Mouse (Mus musculus) cortical plate, adult 2 months (tissue): ENCODE measurements around the gene Flrt1.
A peak's percentile ranks its signal among the peaks of the same experiment; 100 is the strongest.

Source experiments
- CTCF ChIP-seq: fragments of 200-500 bp; IDR thresholded peaks from 2 replicates; pipeline ENCODE4 v1.5.1; 2011; ENCODE audit warnings: mild to moderate bottlenecking, control low read depth, low read length; ENCODE audit not compliant: insufficient read depth; ENCODE audit errors: extremely low read depth
- POLR2A ChIP-seq: fragments of 200-500 bp; IDR thresholded peaks from 2 replicates; pipeline ENCODE4 v1.6.1; 2011; ENCODE audit warnings: mild to moderate bottlenecking, low read length, control low read depth; ENCODE audit not compliant: insufficient read depth; ENCODE audit errors: extremely low read depth

DNA sequence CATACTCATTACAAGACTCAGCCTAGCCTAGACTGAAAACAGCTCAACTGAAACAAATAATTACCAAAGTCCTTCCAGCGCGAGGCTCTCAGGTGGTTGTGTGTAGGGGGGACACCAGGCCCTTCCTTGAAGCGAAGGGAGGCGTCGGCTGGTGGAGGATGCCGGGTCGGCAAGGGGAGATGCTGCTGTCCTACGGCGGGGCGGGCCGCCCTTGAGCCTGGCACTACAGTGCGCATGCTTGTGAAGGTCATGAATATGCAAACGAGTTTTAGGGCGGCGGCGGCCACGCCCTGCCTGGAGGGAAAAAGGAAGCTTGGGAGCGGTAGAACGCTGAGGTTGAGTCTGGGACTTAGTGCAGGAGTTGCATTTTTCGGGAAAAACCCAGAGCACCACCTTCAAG, 38.3 kb upstream of the Flrt1 start:
- TF ChIP-seq CTCF: no peak
- TF ChIP-seq POLR2A: peak; percentile 68
